Mouse (Mus musculus): ENCODE measurements around the gene Acin1. TPM values are rescaled to one million over a fixed set of nuclear protein-coding genes. Genes with fewer than 3 reads are reported as not detected.

The Acin1 gene
- total RNA-seq, 2 experiments from 2014 or later: 273 to 279 TPM

DNA sequence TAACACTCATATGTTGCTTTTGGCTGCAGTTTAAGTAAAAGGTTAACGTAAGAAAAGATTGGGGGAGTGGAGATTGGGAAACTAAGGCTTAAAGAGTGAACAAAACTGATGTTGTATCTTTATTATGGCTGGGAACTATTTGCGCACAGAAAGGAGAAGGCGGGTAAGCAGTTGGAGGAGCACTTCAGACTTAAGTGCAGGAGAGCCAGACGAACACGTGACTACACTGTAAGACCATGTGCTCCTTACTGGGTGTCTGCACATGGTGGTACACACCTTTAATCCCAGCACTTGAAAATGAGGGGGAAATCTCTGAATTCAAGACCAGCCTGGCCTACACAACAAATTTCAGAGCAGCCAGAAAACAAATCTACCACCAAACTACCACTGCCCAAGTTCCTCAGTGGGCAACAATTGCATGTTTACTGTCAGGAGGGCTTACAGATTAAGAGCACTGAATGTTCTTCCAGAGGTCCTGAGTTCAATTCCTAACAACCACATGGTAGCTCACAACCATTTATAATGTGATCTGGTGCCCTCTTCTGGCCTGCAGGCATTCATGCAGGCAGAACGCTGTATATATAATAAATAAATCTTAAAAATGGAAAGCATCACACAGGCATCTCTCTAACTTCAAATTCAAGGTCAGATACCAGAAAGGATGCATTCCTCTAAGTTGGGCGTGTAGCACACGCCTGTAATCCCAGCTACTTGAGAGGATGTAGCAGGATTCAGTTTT lies 39.7 kb downstream of the Acin1 start:
- DNase-seq: no peak
- intact Hi-C loops (cut with DNase I): loop anchor here (10.0 kb wide), 1 partner anchor 232 kb away; the partner anchor contains the start of gene Slc7a7

DNA sequence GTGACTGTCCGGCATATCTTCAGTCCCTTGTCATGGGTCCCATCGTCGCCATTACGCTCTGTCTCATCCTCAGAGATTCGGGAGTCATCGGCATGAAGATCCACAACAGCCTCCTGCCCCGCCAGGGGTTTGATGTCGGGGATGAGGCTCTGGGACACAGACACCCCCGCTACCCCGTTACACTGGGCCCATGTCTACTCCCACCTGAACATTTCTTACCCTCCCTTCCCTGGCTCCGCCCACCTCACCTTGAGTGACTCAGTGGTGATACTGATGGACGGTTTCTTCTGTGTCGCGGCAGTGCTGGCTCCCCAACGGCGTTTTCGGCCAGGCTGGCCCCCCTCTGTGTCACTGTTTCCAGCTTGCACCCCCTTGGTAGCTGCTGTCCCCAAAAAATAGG lies 40.3 kb downstream of the Acin1 start:
- intact Hi-C loops (cut with DNase I): loop anchor here (10.0 kb wide), 1 partner anchor 232 kb away; the partner anchor contains the start of gene Slc7a7
- no peak for DNase-seq

DNA sequence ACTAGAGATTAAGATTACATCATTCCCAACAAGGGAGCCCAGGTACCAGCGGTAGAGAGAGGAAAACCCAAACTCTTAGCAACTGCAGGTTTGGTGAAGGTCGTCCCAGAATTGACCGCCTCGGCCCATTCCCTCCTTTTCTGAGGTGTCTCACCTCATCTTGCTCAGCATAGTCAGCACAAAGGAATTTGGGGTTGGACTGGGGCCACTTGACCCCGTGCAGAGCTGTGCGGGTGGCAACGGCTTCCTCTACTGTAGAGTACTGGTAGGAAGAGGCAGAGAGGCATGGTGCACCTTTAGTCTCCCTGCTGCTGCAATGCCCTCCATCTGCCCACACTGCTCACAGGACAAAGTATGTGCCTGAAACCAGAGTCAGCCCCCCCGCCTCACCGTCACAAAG lies 42.4 kb downstream of the Acin1 start:
- no peak for DNase-seq
- intact Hi-C loops (cut with DNase I): loop anchor here (5.0 to 10.0 kb wide), 4 partner anchors 77 to 582 kb away; partner anchors contain the start of gene Slc7a7

DNA sequence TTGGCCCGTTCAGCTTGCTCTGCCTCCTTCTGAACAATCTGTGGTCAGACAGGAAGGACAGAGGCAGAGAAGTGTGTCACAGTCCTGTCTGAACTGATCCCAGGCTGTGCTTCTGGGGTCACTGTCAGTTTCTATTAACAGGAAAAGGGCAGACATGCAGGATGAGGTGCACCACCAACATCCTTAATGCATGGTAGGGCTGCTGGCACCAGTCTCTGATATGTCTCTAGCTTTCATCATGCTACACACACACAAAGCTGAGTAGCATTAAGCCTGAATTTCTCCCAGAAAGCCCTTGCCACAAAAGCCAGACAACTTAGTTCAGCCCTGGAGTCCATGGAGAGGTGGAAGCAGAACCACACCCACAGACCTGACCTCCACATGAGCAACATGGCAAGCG lies 43.7 kb downstream of the Acin1 start:
- intact Hi-C loops (cut with DNase I): loop anchor here (5.0 to 10.0 kb wide), 4 partner anchors 76 to 581 kb away; partner anchors contain the start of gene Slc7a7
- no peak for DNase-seq

DNA sequence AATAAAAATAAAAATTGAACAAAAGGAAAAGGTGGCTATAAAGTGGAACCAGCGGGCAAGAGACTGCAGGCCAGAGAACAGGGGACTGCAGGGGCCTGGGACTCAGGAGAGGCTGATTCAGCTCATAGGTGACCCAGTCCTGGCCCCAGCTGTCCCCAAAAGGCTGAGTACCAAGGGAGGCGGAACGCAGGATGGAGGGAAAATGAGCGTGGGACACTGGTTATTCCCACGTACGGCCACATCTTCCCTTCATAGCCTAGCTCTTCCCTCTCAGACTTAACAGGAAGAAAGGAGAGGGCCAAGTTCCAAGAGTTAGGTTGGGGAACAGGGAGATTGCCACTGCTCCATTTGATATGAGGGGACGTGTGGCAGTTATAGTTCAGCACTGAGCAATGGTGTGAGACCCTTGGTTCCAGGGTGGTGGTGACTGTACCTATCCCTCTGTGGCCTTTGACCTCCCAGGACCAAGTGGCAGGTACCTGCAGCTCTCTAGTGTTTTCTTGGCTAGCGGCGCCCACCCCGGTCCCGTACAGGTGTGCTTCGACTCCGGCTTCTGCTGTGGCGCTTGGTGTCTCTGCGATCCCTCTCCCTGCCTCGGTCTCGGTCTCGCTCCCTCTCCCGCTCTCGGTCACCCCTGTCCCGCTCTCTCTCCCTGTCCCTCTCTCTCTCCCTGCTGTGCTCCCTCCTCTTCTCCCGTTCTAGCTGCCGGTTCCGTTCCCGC lies 44.3 kb downstream of the Acin1 start:
- intact Hi-C loops (cut with DNase I): loop anchor here (5.0 to 10.0 kb wide), 4 partner anchors 75 to 580 kb away; partner anchors contain the start of gene Slc7a7
- DNase-seq: no peak

DNA sequence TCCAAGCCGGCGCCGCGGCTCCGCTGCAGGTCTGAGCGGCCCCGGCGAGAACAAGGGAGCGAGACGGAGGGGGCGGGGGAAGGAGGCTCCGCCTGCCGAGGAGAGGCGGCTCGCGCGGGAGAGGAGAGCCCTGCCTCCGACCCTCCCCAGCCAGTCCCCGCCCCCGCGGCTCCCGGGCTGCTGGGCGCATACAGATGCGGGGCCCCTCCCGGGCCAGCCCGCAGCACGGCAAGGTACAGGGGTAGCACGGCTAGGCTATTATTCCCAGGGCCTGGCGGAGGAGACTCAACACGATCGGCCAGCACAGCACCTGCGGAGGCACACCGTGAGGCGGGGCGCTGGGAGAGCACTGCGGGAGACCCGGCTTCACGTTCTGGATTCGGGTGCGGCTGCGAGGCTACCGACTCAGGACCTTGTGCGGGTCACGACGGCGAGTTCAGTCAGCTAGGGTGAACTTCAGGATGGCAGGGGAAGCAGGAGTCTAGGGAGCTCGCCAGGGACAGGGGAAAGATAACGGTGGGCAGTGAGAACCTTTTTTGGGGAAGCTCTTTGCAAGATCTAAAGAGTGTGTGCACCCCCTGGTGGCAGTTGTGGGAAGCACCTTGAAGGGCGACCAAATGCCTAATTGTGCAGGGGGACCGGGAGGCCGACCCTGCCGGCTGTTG lies 45.3 kb downstream of the Acin1 start, which contains the start of gene Cdh24:
Cdh24 (minus strand) TSS at position 60 of the 665 bp plus-strand sequence.
- peak; percentile 94 for DNase-seq
- intact Hi-C loops (cut with DNase I): loop anchor here (5.0 to 10.0 kb wide), 4 partner anchors 74 to 579 kb away; partner anchors contain the start of gene Slc7a7

DNA sequence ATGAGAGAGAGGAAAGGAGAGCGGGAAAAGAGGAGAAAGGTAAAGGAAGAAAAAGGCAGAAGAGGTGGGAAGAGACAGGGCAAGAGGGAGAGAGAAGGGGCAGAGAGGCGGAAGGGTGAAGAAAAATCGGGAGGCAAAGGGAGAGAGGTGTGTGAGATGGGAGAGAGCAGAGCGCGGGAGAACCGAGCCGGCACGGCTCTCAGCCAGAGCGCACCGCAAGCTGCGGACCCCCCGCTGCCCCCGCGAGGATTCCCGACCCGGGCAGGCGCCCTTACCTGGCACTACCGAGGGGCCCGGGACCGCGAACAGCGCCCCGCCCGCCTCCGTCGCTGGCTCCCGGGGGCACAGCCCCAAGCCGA lies 45.8 kb downstream of the Acin1 start, which contains the start of gene Gm17606:
Gm17606 (plus strand) TSS at position 7 of the 359 bp plus-strand sequence.
- intact Hi-C loops (cut with DNase I): loop anchor here (5.0 to 10.0 kb wide), 4 partner anchors 74 to 579 kb away; partner anchors contain the start of gene Slc7a7
- no peak for DNase-seq

DNA sequence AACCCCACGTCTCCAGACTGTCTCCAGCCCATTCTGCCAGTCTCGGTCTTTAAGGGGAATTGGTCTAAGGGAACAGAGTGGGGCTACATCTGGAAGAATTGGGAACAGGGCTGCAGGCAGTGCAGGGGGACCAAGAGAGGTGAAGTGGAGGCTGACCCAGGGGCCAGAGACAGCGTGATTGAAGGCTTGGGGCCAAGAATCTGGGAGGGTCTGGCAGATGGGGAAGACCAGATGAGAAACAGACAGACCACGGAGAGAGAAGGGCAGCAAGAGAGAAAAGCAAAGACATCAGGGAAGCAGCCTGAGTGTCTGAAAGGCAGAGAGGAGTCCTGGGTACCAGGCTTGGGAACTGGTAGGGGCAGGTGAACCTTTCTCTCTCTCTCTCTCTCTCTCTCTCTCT lies 46.6 kb downstream of the Acin1 start:
- DNase-seq: peak; percentile 42
- intact Hi-C loops (cut with DNase I): loop anchor here (5.0 to 10.0 kb wide), 4 partner anchors 73 to 578 kb away; partner anchors contain the start of gene Slc7a7

DNA sequence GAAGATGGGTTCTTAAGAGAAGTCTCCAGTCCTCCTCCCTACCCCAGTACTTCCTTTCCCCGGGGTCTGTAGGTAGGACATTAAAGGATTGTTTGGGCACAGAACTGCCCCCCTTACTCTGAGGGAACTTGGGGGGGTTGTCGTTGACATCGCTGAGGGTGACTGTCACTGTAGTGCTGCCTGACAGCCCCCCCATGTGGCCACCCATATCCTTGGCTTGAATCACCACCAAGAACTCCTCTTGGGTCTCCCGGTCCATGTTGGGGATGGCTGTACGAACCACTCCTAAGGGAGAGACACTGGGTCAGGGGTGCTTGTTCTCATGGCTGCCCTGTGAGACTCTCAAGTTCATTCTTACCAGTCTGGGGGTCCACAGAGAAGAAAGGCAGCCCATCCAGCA lies 48.5 kb downstream of the Acin1 start:
- no peak for DNase-seq
- intact Hi-C loops (cut with DNase I): no loop called here

DNA sequence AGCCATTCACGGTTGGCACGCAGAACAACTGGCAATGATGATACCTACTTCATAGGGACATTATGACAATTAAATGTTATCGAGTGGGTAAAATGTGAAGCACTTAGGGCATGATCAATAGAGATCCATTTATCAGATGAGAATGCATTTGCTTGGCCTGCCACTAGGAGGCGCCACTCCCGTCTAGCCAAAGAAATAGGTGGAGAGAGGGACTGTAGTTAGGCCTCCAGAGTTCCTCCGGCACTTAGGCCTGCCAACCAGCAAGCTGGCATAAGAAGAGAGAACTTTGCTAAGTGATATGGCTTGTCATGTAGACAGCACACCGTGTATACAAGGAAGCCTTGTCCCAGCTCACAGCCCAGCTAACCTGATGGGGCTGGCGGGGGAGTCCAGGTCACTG lies 49.8 kb downstream of the Acin1 start:
- DNase-seq: peak; percentile 62
- intact Hi-C loops (cut with DNase I): no loop called here

DNA sequence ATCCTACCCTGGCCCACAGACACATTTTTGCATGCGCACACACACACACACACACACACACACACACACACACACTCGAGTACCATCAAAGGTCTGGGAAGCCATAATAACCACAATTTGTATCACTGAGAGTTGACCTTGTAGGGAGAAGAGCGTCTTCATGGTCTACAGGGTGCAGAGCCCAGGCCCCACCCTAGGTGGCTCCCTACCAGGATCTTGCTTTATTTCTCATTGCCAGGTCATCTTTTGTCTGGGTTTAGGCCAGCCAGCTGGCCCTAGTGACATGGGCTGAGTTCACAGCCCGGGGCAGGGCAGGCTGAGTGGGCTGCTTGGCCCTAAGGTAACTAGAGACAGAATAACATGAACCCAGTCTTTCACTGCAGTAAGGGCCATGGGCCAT lies 52.5 kb downstream of the Acin1 start:
- no peak for DNase-seq
- intact Hi-C loops (cut with DNase I): no loop called here

DNA sequence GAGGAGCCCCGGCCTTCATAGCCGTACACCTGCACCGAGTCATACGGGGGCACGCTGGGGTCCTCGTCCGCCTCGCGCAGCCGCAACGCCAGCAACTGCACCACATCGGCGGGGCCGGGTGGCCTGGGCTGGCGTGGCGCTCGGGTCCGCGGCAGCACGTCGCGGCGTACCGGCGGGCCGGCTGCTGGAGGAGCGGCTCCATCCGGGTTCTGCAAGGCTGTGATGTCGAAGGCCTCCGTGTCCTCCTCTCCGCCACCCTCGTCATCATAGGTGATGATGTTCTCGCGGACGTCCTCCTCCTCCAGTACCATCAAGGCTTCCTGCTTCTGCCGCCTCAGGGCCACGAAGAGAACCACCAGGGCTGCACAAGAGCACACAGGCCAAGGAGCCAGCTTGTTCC lies 54.5 kb downstream of the Acin1 start:
- intact Hi-C loops (cut with DNase I): no loop called here
- no peak for DNase-seq

DNA sequence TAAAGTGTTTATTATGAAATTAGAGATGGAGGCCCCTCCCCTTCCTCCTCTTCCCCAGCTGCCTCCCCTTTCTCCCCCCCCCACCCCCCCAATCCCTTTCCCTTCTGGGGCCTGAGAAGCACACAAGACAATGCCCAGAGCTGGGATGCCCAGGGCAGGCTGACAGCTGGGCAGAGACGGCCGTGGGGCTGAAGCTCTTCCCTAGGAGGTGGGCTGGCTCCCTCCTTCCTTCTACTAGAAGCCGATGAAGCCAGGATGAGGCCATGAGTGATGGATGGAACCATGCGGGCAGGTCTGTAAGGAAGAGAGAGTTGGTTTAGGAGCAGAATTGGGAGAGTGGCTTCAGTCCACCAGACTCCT lies 55.5 kb downstream of the Acin1 start:
- intact Hi-C loops (cut with DNase I): no loop called here
- DNase-seq: no peak

DNA sequence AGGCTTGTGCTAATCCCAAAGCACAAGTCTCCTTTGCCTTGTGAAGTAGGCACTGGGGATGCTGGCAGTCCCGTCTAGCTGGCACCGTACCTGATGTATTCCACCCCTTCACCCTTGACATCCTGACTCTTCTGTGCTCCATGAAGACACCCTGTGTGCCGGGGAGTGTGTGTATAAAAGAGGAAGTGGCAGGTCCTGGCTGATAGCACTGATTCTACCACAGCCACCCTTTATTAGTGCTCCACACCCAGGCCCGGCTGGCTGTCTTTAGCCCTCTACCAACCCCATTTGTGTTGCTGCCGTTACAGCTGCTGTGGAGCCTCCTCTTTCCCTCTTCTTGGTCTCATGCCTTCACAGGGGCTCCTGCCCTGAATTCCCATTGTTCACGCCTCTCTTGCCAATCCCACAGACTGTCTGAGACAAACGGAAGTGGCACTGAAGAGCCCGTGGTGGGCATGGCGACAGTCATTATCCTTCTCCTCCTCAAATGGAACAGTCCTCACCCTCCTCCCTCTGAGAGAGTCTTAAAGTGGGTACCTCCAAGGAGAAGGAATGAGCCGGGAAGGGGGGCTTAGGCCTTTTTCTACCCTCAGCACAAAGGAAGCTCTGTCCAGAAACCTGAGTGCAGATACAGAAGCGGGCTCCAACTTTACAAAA lies 56.0 kb downstream of the Acin1 start:
- intact Hi-C loops (cut with DNase I): no loop called here
- no peak for DNase-seq

DNA sequence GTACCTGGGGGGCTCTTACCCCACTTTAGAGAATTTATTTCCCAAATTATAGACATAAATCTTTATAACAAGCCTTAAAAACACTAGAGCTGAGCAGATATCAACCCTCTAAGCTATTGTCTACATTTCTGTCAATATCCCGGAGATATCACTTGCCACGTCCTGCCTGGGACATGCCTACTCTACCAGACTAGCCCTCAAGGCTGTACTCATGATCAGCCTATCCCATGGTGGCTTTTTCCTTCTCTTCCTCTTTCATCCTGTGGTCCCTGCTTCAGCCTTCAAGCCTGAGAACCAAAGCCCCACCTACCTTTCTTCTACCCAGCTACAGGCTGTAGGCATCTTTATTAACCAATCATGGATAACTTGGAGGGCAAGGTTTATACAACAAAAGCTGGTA lies 56.9 kb downstream of the Acin1 start:
- intact Hi-C loops (cut with DNase I): no loop called here
- no peak for DNase-seq

DNA sequence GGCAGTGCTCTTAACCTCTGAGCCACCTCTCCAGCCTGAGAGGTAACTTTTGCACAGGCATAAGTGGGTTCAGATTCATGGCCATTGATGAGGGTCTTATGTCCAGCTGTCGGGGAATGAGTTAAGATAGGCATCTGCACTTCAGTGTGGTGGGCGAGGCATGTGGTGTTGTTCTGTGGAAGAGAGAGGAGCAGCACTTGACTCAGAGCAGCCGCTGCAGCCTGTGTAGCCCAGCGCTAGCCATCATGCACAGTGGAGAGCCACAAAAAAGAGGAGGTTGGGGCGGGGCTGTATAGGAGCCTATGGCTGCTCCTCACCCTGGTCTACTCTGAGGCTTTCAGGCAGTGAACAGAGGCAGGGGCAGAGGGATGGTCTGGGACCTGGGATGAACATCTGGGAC lies 58.6 kb downstream of the Acin1 start:
- DNase-seq: no peak
- intact Hi-C loops (cut with DNase I): no loop called here

DNA sequence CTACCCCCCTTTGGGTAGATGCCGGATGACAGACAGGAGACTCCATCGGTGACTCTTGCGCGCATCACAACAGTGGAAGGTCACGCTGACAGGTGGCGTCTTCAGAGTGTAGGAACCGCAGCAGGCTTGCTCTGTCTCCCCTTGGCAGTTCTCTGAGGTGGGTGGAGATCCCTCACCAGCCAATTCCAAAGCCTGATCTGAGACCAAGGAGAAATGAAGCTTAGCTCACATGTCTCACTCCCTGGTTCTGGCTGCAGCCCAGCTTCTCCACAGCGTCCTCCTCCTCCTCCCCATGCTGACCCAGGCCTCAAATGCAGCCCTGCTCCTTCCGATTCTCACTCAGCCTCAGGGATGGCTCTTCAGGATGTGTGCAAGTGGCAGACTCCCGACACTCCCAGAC lies 61.8 kb downstream of the Acin1 start:
- no peak for DNase-seq
- intact Hi-C loops (cut with DNase I): no loop called here

DNA sequence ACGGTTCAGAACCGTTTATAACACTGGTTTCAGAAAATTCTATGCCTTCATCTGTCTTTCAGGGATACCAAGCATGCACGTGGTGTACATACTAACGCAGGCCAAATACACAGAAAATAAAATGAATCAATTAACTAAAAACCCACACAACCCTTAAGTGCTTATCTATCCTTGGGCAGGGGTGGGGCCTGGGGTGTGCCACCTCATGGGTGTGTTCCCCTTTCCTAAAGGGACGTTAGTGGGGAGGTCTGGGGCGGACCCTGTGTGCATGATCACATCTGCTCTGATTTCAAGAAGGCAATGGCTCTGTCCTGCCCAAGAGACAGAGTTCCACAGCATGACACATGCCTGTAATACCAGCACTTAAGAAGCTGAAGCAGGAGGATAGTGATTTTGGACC lies 63.4 kb downstream of the Acin1 start:
- intact Hi-C loops (cut with DNase I): no loop called here
- no peak for DNase-seq

DNA sequence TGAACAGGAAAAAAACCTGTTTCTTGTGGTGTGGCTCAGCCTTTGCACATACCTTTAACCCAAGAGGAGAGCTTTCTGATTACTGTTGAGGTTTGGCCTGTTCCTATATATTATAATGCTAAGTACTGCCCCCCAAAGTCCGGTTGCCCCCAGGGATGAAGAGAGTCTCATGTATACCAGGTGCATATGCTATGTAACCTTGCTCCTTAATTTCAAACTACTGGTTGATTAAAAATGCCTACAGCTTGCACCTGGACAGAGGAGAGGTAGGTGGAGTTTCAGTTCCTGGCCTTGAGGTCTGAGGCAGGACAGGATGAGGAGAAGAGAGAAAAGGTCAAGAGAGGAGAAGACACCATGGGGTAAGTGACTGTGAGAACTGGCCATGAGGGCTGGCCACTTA lies 65.6 kb downstream of the Acin1 start, which contains the start of gene Psmb11:
Psmb11 (plus strand) TSS at position 301 of the 400 bp plus-strand sequence.
- intact Hi-C loops (cut with DNase I): no loop called here
- no peak for DNase-seq

DNA sequence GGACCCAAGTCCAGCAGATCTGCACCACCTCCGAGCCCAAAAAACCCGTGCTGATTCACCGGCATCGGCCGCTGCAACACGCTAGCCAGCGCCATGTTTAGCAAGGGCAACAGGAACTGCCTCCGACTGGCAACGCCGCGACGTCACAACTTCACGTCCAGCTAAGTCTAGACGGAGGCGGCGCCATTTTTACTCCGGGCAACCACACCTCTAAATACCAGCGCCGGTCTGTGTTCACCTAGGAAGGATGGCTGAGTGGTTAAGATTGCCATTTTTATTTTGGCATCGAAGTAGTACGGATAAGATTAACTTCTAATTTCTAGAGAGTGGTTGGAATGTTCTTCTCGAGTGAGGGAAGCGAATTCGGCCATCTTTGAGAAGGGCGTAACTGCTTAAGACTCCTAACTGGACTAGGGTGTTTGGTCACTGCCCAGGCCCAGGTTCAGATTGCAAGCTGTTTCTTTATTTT lies 68.8 kb downstream of the Acin1 start, which contains the start of gene Psmb5:
Psmb5 (minus strand) TSS at position 126 of the 469 bp plus-strand sequence.
- intact Hi-C loops (cut with DNase I): no loop called here
- peak; percentile 90 for DNase-seq

All from left cerebral cortex, postnatal 4 days (tissue).